Mouse (Mus musculus) forebrain, embryonic 16.5 days (tissue): ENCODE measurements around the gene Dmrtc1c2. TPM values are rescaled to one million over a fixed set of nuclear protein-coding genes. Genes with fewer than 3 reads are reported as not detected.
"Not testable (repeated sequence)": the region's sequence is repeated elsewhere in the genome, so short reads cannot be mapped to it uniquely, and the experiment has no call there.

ENCODE experiments used
- ATAC-seq: fragments of 200-750 bp; cut with Nextera tagmentation; 2 replicates; pipeline ENCODE4 v1.8.0; 2017; ENCODE audit warnings: mild to moderate bottlenecking, moderate library complexity
- H3K27ac ChIP-seq: fragments of 300-500 bp; sonication (generic); 2 replicates; pipeline ENCODE4 v1.5.1; 2014; ENCODE audit warnings: low read length, control low read depth
- H3K27me3 ChIP-seq: fragments of 300-500 bp; sonication (generic); replicated peaks from 2 replicates; pipeline ENCODE4 v1.6.1; 2014; ENCODE audit warnings: low read length; ENCODE audit not compliant: control insufficient read depth, insufficient read depth
- H3K36me3 ChIP-seq: fragments of 300-500 bp; sonication (generic); 2 replicates; pipeline ENCODE4 v1.6.1; 2014; ENCODE audit not compliant: control insufficient read depth, insufficient read depth
- H3K4me1 ChIP-seq: fragments of 300-500 bp; sonication (generic); replicated peaks from 2 replicates; pipeline ENCODE4 v1.6.1; 2014; ENCODE audit warnings: low read length; ENCODE audit not compliant: control insufficient read depth, insufficient read depth
- H3K4me2 ChIP-seq: fragments of 300-500 bp; sonication (generic); 2 replicates; pipeline ENCODE4 v1.6.1; 2014; ENCODE audit warnings: mild to moderate bottlenecking, low read length, control low read depth
- H3K4me3 ChIP-seq: fragments of 300-500 bp; sonication (generic); replicated peaks from 2 replicates; pipeline ENCODE4 v1.5.1; 2014; ENCODE audit warnings: mild to moderate bottlenecking, low read length, control low read depth
- H3K9ac ChIP-seq: fragments of 300-500 bp; sonication (generic); replicated peaks from 2 replicates; pipeline ENCODE4 v1.6.1; 2014; ENCODE audit warnings: low read depth, low read length, control low read depth
- H3K9me3 ChIP-seq: fragments of 300-500 bp; sonication (generic); 2 replicates; pipeline ENCODE4 v1.6.1; 2016; ENCODE audit warnings: low read length; ENCODE audit not compliant: control insufficient read depth
- WGBS: fragments of 180-500 bp; shearing (Covaris S2); extraction: QIAGEN DNeasy Blood & Tissue Kit; methylation state at CpG from one replicate; pipeline ENCODE4 v1.1.7; 2014; 5-methylcytosine and 5-hydroxymethylcytosine counted together
- polyA plus RNA-seq: library from polyadenylated mRNA; unstranded; fragments of >200 nt; fragmentation: Nextera tagmentation; extraction: Ambion mirVana; gene quantifications from 2 replicates; pipeline ENCODE4 v1.2.1, GENCODE M21; 2015

Dmrtc1c2 gene
- not detected in 2 replicates for polyA plus RNA-seq

DNA sequence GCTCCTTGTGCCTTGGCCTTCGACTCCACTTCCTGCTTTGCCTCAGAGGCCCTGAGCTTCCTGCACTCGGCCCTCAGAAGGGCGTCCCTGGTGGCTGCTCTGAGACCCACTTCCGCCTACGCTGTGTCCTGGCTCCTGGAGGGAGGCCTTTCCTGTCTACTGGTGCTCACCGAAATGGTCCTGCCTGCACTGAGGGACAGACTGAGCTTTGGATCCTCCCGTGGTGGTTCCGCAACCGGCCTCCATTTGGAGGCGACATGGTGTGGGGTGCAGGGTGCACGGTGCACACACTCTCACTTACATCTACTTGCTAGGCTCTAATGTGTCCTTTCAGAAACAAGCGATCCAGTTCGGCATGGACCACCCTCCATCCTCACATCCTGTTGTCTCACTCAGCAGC is at the start of gene Dmrtc1c2:
Gene Dmrtc1c2 (minus strand): TSS at position 101 of the 400 bp plus-strand sequence.
- 83% methylated on average over 1 of the region's 13 CpGs for WGBS
- H3K27me3 ChIP-seq, H3K9ac ChIP-seq, H3K4me2 ChIP-seq, H3K27ac ChIP-seq, H3K4me1 ChIP-seq, H3K9me3 ChIP-seq, ATAC-seq, H3K4me3 ChIP-seq, H3K36me3 ChIP-seq: not testable (repeated sequence)

DNA sequence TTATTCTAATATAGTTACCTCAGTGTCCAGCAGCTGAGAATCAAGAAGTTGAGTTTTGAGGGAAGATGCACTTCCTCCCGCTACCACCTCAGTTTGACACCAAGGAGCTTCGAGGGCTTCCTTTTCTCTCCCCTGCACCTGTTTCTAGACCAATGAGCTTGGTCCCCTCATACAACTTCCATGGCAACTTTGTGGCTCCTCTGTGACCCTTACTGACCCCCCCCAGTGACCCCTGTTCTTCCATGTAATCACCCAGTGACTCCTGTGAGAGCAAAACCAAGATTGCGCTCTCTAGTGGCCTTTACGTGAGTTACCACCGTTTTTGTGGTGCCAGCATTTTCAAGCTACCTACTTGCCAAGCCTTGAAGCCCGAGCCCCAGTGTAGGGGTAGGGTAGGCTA is 13.5 kb upstream of the Dmrtc1c2 start, which contains the start of gene 1700031F05Rik:
Gene 1700031F05Rik (minus strand): TSS at position 101 of the 400 bp plus-strand sequence.
- Histone ChIP-seq H3K4me3 (no peak within 1 kb of the TSS), H3K9ac (no peak within 1 kb of the TSS), H3K27ac (no peak within 1 kb of the TSS), H3K4me1 (no peaks in the 10 kb centered on the region), H3K4me2 (no peak within 1 kb of the TSS), H3K9me3 (no peaks in the 10 kb centered on the region), H3K27me3 (no peaks in the 10 kb centered on the region), H3K36me3 (no peaks in the 10 kb centered on the region)
- no peak for ATAC-seq
- WGBS = 84% methylated on average over 5 of the region's 6 CpGs

DNA sequence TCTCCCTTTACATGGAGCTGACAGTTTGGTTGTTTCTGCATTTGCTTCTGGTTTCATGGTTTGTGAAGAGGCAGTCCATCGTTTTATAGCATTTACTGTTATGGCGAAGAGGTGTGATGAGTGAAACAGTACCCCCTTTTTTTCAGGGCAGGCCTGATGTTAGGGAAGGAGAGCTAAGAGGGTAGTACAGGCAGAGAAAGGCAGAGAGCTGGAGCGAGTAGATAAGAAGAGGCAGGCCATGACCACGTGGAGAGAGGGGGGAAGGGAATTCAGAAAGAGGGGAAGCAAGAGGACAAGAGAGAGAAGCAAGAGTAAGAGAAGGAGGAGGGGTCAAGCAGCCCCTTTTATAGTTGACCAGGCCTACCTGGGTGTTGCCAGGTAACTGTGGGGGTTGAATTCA is 42.1 kb downstream of the Dmrtc1c2 start:
- no peak for ATAC-seq
- 74% methylated on average over 4 of the region's 4 CpGs for WGBS

DNA sequence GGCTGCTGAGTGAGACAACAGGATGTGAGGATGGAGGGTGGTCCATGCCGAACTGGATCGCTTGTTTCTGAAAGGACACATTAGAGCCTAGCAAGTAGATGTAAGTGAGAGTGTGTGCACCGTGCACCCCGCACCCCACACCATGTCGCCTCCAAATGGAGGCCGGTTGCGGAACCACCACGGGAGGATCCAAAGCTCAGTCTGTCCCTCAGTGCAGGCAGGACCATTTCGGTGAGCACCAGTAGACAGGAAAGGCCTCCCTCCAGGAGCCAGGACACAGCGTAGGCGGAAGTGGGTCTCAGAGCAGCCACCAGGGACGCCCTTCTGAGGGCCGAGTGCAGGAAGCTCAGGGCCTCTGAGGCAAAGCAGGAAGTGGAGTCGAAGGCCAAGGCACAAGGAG is 51.8 kb downstream of the Dmrtc1c2 start, which contains the start of gene Dmrtc1c1:
Gene Dmrtc1c1 (plus strand): TSS at position 301 of the 400 bp plus-strand sequence.
- H3K27ac ChIP-seq, H3K27me3 ChIP-seq, H3K9ac ChIP-seq, H3K4me2 ChIP-seq, ATAC-seq, H3K4me1 ChIP-seq, H3K4me3 ChIP-seq, H3K36me3 ChIP-seq, H3K9me3 ChIP-seq: not testable (repeated sequence)
- WGBS = no CpG with 5 or more reads among the region's 14 CpGs

More for the DNA sequence above, 42.1 kb downstream of the Dmrtc1c2 start:
- no peaks in the 10 kb centered on the region; the same call in 1 of the 2 replicates for H3K27me3 ChIP-seq
- no peaks in the 10 kb centered on the region for H3K36me3 ChIP-seq
- H3K9ac ChIP-seq = no peak overlapping the region
- no peak overlapping the region for H3K27ac ChIP-seq
- H3K9me3 ChIP-seq = no peaks in the 10 kb centered on the region
- H3K4me3 ChIP-seq = no peak overlapping the region
- no peaks in the 10 kb centered on the region for H3K4me1 ChIP-seq
- H3K4me2 ChIP-seq = no peak overlapping the region

Other genes with a start within 250 kb of the Dmrtc1c2 start
- gene Phka1, start 210.4 kb downstream of the Dmrtc1c2 start, polyA plus RNA-seq = 4.6 and 5.5 TPM in 2 replicates
- not detected in 2 replicates for gene Gm3880, start 167.6 kb downstream of the Dmrtc1c2 start, polyA plus RNA-seq
- not detected in 2 replicates for gene Gm9112, start 147.0 kb downstream of the Dmrtc1c2 start, polyA plus RNA-seq
- not detected in 2 replicates for gene Dmrtc1b, start 146.8 kb downstream of the Dmrtc1c2 start, polyA plus RNA-seq
- not detected in 2 replicates for gene Dmrtc1c1, start 51.7 kb downstream of the Dmrtc1c2 start, polyA plus RNA-seq
- not detected in 2 replicates for gene 1700031F05Rik, start 13.4 kb upstream of the Dmrtc1c2 start, polyA plus RNA-seq
- gene Dmrtc1a, start 54.1 kb upstream of the Dmrtc1c2 start, polyA plus RNA-seq = 1.8 TPM in 2 replicates
- gene 1700011M02Rik, start 54.3 kb upstream of the Dmrtc1c2 start, polyA plus RNA-seq = not detected in 2 replicates
- gene 1700018G05Rik, start 73.8 kb upstream of the Dmrtc1c2 start, polyA plus RNA-seq = not detected in 2 replicates